Mouse (Mus musculus): Measurements from ENCODE around the gene Gm2431.

Gm2431 gene

GRCm38 (mm10) chr7:142211559-142211958 lies 46.6 kb downstream of the Gm2431 start, which contains the start of gene Gm7579:
TSS of gene Gm7579 (plus strand) at chr7:142211859.
- DNase-seq (ENCODE audit: extremely low read depth, low read depth): no peak

Measured in MEL-GATA-1-ER (cell line).